Mouse (Mus musculus): Measurements from ENCODE around the gene Serpina1c.
"Not testable (repeated sequence)": the region's sequence is repeated elsewhere in the genome, so short reads cannot be mapped to it uniquely, and the experiment has no call there.

DNA sequence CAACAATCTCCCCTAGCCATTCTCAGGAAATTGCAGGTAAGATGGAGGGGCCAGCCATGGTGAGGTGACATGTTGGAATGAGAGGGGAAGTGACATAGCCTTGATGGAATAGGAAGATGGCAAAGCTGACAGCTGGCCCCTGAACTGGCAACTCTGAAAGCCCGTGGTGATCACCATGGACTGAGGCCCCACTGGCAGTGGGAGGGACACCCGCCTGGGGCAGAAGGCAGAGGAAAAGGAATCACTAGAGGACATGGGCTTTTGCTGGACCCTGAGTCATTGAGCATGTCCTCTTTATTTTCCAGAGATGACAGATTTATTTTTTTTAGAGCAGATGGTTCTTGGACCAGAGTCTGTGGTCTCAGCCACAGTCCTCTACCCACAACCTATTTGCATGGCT is 51.7 kb downstream of the Serpina1c start:
- not testable (repeated sequence) for TF ChIP-seq POLR2A (IDR thresholded peaks at IDR 0.05; ENCODE audit: extremely low read depth, insufficient read depth, low read length); CTCF (IDR thresholded peaks at IDR 0.05; ENCODE audit: low read depth, low read length)

Measured in liver, adult 2 months (tissue).